Mouse (Mus musculus): Measurements from ENCODE around the gene 2610301B20Rik. TPM values are rescaled to one million over a fixed set of nuclear protein-coding genes. Genes with fewer than 3 reads are reported as not detected.

2610301B20Rik gene
- 40.5 and 41.9 TPM in 2 replicates for polyA plus RNA-seq (2014; fragmentation: Nextera tagmentation; extraction: Ambion mirVana)

- H3K27ac ChIP-seq (ENCODE audit: low read depth, low read length), result peak within 1 kb of the TSS; percentile 99
These were observed at the start of gene 2610301B20Rik for GRCm38 (mm10) chr4:10873920-10874665. Gene 2610301B20Rik, plus strand, starts transcription at chr4:10874498.

GRCm38 (mm10) chr4:10833273-10833672 is 41.0 kb upstream of the 2610301B20Rik start:
- H3K4me2 ChIP-seq (ENCODE audit: low read depth, low read length), result no peak overlapping the region
- WGBS, result 98% methylated on average over 1 of the region's 1 CpGs
- ATAC-seq (ENCODE audit: low read depth), result no peak
- no peaks in the 10 kb centered on the region for H3K9me3 ChIP-seq (ENCODE audit: control insufficient read depth, low read length)
- H3K4me3 ChIP-seq (ENCODE audit: low read depth, low read length), result no peak overlapping the region
- H3K4me1 ChIP-seq (ENCODE audit: control insufficient read depth, insufficient read depth, low read length), result no peaks in the 10 kb centered on the region
- H3K27me3 ChIP-seq (ENCODE audit: control insufficient read depth, insufficient read depth, low read length), result no peaks in the 10 kb centered on the region
- no peaks in the 10 kb centered on the region for H3K36me3 ChIP-seq (ENCODE audit: control insufficient read depth, insufficient read depth, low read length)
- no peak overlapping the region for H3K27ac ChIP-seq (ENCODE audit: low read depth, low read length)
- H3K9ac ChIP-seq (replicated peaks; ENCODE audit: low read depth, low read length), result no peak overlapping the region

More at GRCm38 (mm10) chr4:10873920-10874665, at the start of gene 2610301B20Rik:
- H3K4me1 ChIP-seq (ENCODE audit: control insufficient read depth, insufficient read depth, low read length), result peaks cover 4% of the 10 kb centered on the region; the same call in 1 of the 2 replicates
- ATAC-seq (ENCODE audit: low read depth), result peak; percentile 94
- no peaks in the 10 kb centered on the region for H3K36me3 ChIP-seq (ENCODE audit: control insufficient read depth, insufficient read depth, low read length)
- H3K9me3 ChIP-seq (ENCODE audit: control insufficient read depth, low read length), result no peaks in the 10 kb centered on the region
- peak within 1 kb of the TSS; percentile 95 for H3K9ac ChIP-seq (replicated peaks; ENCODE audit: low read depth, low read length)
- under 1% methylated on average over 67 of the region's 68 CpGs for WGBS
- H3K4me2 ChIP-seq (ENCODE audit: low read depth, low read length), result peak within 1 kb of the TSS; percentile 77
- H3K27me3 ChIP-seq (ENCODE audit: control insufficient read depth, insufficient read depth, low read length), result no peaks in the 10 kb centered on the region
- peak within 1 kb of the TSS; percentile 83 for H3K4me3 ChIP-seq (ENCODE audit: low read depth, low read length)

GRCm38 (mm10) chr4:10835252-10836051 is 38.8 kb upstream of the 2610301B20Rik start:
- WGBS, result 80% methylated on average over 6 of the region's 6 CpGs
- Histone ChIP-seq H3K4me3 (ENCODE audit: low read depth, low read length) (no peak overlapping the region), H3K4me1 (ENCODE audit: control insufficient read depth, insufficient read depth, low read length) (no peaks in the 10 kb centered on the region), H3K27ac (ENCODE audit: low read depth, low read length) (no peak overlapping the region), H3K4me2 (ENCODE audit: low read depth, low read length) (no peak overlapping the region), H3K36me3 (ENCODE audit: control insufficient read depth, insufficient read depth, low read length) (no peaks in the 10 kb centered on the region), H3K9me3 (ENCODE audit: control insufficient read depth, low read length) (no peaks in the 10 kb centered on the region), H3K9ac (replicated peaks; ENCODE audit: low read depth, low read length) (no peak overlapping the region), H3K27me3 (ENCODE audit: control insufficient read depth, insufficient read depth, low read length) (no peaks in the 10 kb centered on the region)
- peak; percentile 46; the same call in 1 of the 2 replicates for ATAC-seq (ENCODE audit: low read depth)

GRCm38 (mm10) chr4:10845848-10846247 is 28.4 kb upstream of the 2610301B20Rik start:
- ATAC-seq (ENCODE audit: low read depth), result no peak
- Histone ChIP-seq H3K4me1 (ENCODE audit: control insufficient read depth, insufficient read depth, low read length) (no peaks in the 10 kb centered on the region), H3K4me3 (ENCODE audit: low read depth, low read length) (no peak overlapping the region), H3K9me3 (ENCODE audit: control insufficient read depth, low read length) (no peaks in the 10 kb centered on the region), H3K27me3 (ENCODE audit: control insufficient read depth, insufficient read depth, low read length) (no peaks in the 10 kb centered on the region), H3K4me2 (ENCODE audit: low read depth, low read length) (no peak overlapping the region), H3K9ac (replicated peaks; ENCODE audit: low read depth, low read length) (no peak overlapping the region), H3K36me3 (ENCODE audit: control insufficient read depth, insufficient read depth, low read length) (no peaks in the 10 kb centered on the region), H3K27ac (ENCODE audit: low read depth, low read length) (no peak overlapping the region)
- 87% methylated on average over 7 of the region's 7 CpGs for WGBS

- no peaks in the 10 kb centered on the region for H3K4me1 ChIP-seq (ENCODE audit: control insufficient read depth, insufficient read depth, low read length)
- no peak for ATAC-seq (ENCODE audit: low read depth)
- no peak overlapping the region for H3K9ac ChIP-seq (replicated peaks; ENCODE audit: low read depth, low read length)
- no peak overlapping the region for H3K4me2 ChIP-seq (ENCODE audit: low read depth, low read length)
- no peak overlapping the region for H3K4me3 ChIP-seq (ENCODE audit: low read depth, low read length)
- 76% methylated on average over 7 of the region's 7 CpGs for WGBS
- no peak overlapping the region for H3K27ac ChIP-seq (ENCODE audit: low read depth, low read length)
- H3K36me3 ChIP-seq (ENCODE audit: control insufficient read depth, insufficient read depth, low read length), result no peaks in the 10 kb centered on the region
- no peaks in the 10 kb centered on the region for H3K9me3 ChIP-seq (ENCODE audit: control insufficient read depth, low read length)
- H3K27me3 ChIP-seq (ENCODE audit: control insufficient read depth, insufficient read depth, low read length), result no peaks in the 10 kb centered on the region
These were observed 24.5 kb upstream of the 2610301B20Rik start for GRCm38 (mm10) chr4:10849812-10850211.

GRCm38 (mm10) chr4:10851013-10851412 is 23.3 kb upstream of the 2610301B20Rik start:
- Histone ChIP-seq H3K27me3 (ENCODE audit: control insufficient read depth, insufficient read depth, low read length) (no peaks in the 10 kb centered on the region), H3K27ac (ENCODE audit: low read depth, low read length) (no peak overlapping the region), H3K36me3 (ENCODE audit: control insufficient read depth, insufficient read depth, low read length) (no peaks in the 10 kb centered on the region), H3K4me2 (ENCODE audit: low read depth, low read length) (no peak overlapping the region), H3K9me3 (ENCODE audit: control insufficient read depth, low read length) (no peaks in the 10 kb centered on the region), H3K9ac (replicated peaks; ENCODE audit: low read depth, low read length) (no peak overlapping the region), H3K4me1 (ENCODE audit: control insufficient read depth, insufficient read depth, low read length) (no peaks in the 10 kb centered on the region), H3K4me3 (ENCODE audit: low read depth, low read length) (no peak overlapping the region)
- 82% methylated on average over 5 of the region's 5 CpGs for WGBS
- no peak for ATAC-seq (ENCODE audit: low read depth)

GRCm38 (mm10) chr4:10859174-10859573 is 15.1 kb upstream of the 2610301B20Rik start:
- Histone ChIP-seq H3K27ac (ENCODE audit: low read depth, low read length) (no peak overlapping the region), H3K4me3 (ENCODE audit: low read depth, low read length) (no peak overlapping the region), H3K9me3 (ENCODE audit: control insufficient read depth, low read length) (no peaks in the 10 kb centered on the region), H3K4me2 (ENCODE audit: low read depth, low read length) (no peak overlapping the region), H3K4me1 (ENCODE audit: control insufficient read depth, insufficient read depth, low read length) (no peaks in the 10 kb centered on the region), H3K9ac (replicated peaks; ENCODE audit: low read depth, low read length) (no peak overlapping the region), H3K36me3 (ENCODE audit: control insufficient read depth, insufficient read depth, low read length) (no peaks in the 10 kb centered on the region), H3K27me3 (ENCODE audit: control insufficient read depth, insufficient read depth, low read length) (no peaks in the 10 kb centered on the region)
- no peak for ATAC-seq (ENCODE audit: low read depth)

GRCm38 (mm10) chr4:10859911-10860581 is 14.3 kb upstream of the 2610301B20Rik start:
- no peaks in the 10 kb centered on the region for H3K36me3 ChIP-seq (ENCODE audit: control insufficient read depth, insufficient read depth, low read length)
- H3K4me3 ChIP-seq (ENCODE audit: low read depth, low read length), result no peak overlapping the region
- 47% methylated on average over 11 of the region's 12 CpGs for WGBS
- no peak overlapping the region for H3K4me2 ChIP-seq (ENCODE audit: low read depth, low read length)
- no peaks in the 10 kb centered on the region for H3K4me1 ChIP-seq (ENCODE audit: control insufficient read depth, insufficient read depth, low read length)
- H3K9me3 ChIP-seq (ENCODE audit: control insufficient read depth, low read length), result no peaks in the 10 kb centered on the region
- no peaks in the 10 kb centered on the region for H3K27me3 ChIP-seq (ENCODE audit: control insufficient read depth, insufficient read depth, low read length)
- H3K9ac ChIP-seq (replicated peaks; ENCODE audit: low read depth, low read length), result no peak overlapping the region
- ATAC-seq (ENCODE audit: low read depth), result peak; percentile 87
- no peak overlapping the region for H3K27ac ChIP-seq (ENCODE audit: low read depth, low read length)
